Mouse (Mus musculus): ENCODE measurements around the gene Sigirr.

Gene Sigirr

DNA sequence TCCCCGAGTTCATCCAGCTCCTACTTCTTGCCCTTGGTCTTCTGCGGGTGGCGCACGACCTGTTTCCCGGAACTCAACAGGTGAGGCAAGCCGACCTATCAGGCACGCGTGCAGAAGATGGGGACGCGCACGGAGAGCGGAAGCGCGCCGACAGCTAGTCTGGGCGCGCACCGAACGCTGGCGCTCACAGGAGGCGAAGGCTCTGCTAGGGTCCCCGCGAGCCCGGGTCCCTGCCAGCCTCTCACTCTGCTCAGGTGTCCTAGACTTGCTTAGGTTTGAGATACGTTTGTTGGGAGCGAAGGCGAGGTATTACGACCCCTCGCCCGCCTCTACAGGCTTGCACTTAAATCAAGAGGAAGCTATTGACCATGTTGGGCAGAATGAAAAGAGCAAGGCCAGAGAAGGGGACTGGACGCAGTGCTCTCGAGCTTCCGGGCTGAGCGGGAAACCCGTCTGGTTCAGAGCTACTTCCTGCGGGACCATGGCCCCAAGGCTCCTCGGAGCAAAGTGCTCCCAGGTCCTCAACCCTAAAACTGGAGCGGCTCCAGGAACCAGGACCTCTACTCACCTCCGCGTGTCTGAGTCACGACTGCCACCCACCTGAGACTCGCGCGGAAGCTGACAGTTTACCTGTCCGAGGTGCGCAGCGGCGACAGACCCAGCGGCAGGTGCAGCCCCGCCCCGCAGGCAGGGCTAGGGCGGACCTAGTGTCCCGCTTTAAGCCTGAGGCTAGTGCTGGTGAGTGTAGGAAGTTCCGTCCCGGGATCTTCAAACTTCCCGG lies at the start of gene Sigirr:
Sigirr (minus strand) TSS at position 662 of the 781 bp plus-strand sequence.
- no peak for DNase-seq (ENCODE audit: extremely low spot score)

DNA sequence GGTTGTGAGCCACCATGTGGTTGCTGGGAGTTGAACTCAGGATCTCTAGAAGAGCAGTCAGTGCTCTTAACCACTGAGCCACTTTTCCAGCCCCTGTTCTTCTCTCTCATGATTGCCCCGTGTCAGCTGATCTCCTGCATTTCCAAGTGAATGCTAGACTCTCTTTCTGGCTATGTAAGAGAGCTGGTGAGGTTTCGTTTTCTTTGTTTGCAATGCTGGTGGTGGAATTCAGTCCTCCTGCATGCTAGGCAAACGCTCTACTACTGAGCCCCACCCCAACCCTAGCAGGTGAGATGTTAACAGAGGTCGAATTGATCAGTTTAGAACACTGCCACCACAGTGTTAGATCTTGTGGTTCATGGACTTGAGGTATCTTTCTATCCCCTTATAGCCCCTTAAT lies 48.3 kb upstream of the Sigirr start:
- no peak for DNase-seq (ENCODE audit: extremely low spot score)

DNA sequence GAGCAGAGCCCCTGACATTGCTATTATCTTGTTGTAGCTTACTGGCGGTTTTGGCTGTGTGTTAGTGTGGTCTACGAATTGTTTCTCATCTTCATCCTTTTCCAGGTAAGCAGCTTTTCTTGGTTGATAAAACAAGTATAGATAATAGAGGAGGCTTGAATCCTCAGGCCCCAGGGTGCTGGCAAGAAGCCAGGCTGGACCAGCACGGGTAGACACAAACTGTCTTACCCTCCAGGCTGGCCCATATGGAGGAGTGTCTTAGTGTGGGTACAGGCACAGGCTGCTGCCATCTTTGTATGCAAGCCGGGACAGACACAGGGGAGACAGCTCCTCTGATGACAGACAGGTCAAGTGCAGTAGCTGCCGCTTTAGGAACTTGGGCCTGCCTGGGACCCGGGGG lies 46.7 kb upstream of the Sigirr start:
- DNase-seq (ENCODE audit: extremely low spot score), result no peak

DNA sequence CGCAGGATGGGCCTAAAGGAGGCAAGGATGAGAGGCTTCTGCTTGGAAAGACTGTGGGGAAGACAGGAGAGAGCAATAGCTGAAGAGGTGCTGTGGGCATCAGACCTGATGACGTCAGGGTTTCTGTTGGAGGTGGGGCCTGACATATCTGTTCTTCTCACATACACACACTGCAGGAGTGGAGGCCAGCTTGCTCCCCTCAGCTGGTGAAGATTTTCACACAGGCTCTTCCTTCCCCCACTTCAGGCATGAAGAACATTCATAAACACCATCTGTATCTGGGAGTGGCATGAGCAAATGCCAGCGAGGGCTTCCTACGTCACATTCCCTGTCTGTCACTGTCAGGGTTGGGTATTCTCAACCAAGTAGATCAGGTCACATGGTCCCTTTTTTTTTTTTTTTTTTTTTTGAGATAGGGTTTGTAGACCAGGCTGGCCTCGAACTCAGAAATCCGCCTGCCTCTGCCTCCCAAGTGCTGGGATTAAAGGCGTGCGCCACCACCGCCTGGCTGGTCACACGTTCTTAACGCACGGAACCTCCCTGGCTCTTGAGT lies 45.7 kb upstream of the Sigirr start:
- DNase-seq (ENCODE audit: extremely low spot score), result no peak

DNA sequence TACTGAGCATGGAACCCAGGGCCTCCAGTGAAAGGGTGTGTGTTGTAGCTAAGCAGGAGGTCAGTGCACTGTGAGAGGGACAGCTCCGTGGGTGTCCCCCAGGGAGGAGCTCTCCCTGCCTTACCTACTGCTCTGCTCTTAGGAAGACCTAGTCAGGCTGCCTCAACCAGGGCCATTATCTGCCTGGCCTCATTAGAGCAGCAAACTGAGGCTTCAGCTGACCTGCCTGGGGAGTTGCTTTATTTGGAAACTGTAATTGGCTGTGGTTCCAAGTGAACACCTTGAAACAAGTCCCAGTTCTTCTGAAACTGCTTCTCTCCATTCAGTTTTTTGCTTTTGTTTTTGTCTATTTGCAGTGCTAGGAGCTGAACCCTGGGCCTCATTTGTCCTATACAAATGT lies 45.0 kb upstream of the Sigirr start:
- no peak for DNase-seq (ENCODE audit: extremely low spot score)

DNA sequence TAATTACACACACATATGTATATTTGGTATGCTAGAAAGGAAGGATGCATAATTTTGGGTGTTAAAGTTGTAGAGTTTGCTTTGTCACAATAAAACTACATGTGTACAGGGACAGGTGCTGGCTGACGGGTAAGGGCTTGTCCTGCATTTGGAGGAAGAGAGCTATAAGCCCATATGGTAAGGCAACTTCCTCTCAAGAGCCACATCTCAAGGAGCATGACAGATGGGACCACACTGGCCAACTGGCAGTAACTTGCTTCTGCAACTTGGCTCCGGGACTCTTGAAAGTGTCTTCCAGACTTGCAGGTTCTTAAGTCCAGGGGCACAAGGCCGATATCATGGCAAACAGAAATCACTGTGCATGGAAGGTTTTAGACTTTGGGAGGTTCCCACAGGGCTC lies 44.3 kb upstream of the Sigirr start:
- DNase-seq (ENCODE audit: extremely low spot score), result no peak

DNA sequence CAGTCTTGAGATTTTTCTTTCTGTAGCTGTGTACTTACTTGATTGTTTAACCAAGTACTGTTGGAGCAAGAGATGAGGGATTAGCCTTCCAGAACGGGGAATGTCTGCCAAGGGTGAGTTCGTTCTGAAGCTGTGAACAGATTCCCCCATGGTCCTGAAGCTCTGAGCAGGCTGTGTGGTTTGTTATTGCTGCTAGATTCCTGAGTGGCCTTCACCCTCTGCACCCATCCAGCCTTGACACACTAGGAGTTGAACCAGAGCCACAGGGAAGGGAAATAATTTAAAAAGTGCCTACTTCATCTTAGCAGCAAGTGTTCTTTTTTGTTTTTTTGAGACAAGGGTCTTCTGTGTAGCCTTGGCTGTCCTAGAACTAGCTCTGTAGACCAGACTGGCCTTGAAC lies 43.5 kb upstream of the Sigirr start:
- DNase-seq (ENCODE audit: extremely low spot score), result no peak

DNA sequence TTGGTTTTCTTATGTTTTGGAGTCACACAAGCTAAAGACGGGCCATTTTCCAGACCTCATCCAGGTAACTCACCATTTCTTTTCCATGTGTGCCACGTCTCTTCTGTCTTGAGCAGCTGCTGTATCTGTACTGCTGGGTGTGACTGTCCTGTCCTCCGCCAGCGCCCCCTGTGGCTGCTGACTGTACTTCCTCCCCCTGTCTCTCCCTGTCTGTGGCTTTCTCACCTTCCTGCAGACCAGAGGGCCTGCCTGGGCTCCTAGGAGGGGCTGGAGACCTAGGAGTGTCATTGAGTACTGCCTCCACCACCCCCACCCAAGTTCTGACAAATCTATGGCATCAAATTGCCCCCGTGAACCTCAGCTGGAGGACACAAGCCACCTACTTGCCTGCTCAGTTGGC lies 42.7 kb upstream of the Sigirr start:
- DNase-seq (ENCODE audit: extremely low spot score), result peak; percentile 47

DNA sequence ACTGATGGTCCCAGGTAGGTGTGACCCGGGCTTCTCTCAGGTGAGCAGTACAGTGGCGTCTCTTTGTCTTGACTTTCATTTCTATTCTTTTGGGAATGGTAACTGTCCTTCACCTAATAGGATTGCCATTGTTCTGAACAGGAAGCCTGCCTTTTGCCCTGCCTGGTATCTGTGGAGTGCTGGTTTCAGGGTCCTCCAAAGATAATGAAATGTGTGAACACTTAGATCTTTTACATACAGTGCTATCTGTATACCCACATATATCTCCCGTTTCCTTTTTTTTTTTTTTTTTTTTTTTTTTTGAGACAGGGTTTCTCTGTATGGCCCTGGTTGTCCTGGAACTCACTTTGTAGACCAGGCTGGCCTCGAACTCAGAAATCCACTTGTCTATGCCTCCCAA lies 41.0 kb upstream of the Sigirr start:
- DNase-seq (ENCODE audit: extremely low spot score), result no peak

DNA sequence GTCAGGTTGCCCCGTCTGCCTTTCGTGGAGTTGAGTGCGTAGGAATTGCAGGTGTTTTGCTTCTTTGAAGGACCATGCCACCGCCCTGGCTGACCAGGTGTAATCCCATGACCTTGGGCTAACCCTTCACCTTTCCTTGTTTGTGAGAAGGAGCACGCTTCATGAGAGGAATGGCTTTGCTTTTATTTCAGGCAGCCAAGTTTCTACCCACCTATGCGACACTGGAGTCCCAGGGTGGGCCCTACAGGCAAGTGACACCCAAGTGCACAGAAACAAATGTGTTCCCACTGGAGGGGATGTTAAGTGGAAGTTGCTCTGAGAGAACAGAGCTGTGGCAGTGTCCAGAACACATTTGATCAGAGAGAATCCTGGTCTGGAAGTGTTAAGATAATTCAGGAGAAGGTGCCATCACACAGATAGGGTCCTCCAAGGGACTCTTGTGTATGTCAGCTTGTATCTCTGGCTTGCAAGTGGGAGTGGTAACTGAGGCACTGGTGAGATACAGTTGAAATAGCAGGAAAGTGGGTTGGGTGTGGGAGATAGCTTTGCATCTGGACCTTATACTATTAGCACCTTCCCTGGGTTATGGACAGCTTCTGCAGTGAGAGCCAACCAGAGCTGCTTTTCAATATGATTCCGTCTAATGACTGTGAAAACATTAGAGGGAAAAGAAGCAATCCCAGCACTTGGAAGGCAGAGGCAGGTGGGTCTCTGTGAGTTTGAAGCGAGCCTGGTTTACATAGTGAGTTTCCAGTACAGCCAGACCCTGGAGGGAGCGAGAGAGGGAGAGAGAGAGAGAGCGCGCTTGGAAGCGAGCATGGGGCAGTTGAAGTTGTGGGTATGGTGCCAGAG lies 31.8 kb upstream of the Sigirr start:
- no peak for DNase-seq (ENCODE audit: extremely low spot score)

DNA sequence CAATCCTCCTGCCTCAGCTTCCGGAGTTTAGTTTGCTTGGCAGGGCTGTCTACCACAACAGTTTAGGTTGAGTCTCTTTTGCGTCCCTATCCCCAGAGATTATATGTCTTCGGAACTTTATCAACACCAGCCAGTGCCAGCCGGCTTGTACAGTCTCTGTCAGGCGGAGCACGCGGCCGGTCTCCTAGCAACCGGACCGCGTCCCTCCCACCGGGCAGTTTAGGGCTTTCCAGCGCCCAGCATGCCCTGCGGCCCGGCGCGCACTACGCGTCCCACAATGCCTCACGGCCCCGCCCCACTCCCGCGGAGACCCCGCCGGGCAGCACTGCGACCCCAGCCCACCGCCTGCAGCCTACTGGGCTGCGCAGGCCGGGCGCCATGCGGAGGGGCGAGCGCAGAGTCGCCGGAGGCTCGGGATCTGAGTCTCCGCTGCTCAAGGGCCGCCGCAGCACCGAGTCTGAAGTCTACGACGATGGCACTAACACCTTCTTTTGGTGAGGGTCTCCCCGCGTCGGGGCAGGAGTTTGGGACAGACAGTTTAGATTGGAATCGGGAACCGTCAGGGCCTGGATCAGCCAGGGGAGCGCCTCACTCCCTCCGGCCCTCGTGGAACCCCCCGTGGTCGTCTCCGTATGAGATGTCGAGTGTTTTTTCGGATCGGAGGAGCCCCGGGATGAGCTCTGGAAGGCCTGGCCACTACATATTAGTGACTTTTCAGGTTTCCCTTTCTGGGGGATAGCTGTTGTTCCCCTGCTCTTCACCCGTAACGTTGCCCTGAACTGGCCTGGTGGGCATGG lies 30.9 kb upstream of the Sigirr start:
- DNase-seq (ENCODE audit: extremely low spot score), result peak; percentile 94

DNA sequence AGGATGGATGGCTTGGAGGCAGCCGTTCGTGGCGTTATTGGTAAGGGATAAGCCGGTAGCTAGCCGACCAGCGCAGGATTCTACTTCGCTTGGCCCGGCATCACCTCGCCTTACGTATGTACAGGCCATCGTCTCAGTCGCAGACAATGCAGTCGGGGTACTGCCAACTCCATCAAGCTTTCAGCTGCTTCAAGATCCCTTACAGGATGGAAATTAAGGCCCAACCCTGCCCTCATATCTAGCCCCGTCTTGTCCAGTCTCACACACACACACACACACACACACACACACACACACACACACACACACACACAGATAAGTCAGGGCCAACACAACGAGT lies 23.1 kb upstream of the Sigirr start:
- DNase-seq (ENCODE audit: extremely low spot score), result no peak

DNA sequence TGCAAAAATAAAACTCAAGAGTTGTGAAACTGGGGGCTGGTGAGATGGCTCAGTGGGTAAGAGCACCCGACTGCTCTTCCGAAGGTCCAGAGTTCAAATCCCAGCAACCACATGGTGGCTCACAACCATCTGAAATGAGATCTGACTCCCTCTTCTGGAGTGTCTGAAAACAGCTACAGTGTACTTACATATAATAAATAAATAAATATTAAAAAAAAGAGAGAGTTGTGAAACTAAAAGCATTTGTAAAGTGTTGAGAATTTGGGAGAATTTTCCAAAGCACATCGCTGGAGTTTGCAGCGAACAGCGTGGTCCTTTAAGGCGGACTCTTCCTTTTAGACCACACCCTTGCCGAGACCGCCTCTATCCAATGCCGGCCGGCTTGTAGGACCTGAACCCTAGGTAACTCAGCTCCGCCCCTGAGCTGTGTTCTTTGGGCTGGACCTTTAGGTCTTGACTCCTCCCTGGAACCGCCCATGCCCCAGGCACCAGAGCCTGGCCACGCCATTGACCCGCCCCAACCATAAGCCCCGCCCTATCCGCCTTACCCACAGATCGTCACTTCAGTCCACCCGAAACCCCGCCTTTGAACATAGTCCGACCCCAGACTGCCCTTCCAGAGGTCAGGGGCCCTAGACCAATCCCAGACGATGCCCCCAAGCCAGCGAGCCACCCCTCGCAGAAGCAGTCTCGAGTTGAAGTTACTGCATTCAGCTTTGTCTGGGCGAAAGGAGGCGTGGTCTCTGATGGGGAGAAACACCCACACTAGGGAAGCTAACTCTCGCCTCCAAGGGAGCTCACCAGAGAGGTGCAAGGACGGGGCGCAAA lies 22.5 kb upstream of the Sigirr start:
- peak; percentile 99 for DNase-seq (ENCODE audit: extremely low spot score)

DNA sequence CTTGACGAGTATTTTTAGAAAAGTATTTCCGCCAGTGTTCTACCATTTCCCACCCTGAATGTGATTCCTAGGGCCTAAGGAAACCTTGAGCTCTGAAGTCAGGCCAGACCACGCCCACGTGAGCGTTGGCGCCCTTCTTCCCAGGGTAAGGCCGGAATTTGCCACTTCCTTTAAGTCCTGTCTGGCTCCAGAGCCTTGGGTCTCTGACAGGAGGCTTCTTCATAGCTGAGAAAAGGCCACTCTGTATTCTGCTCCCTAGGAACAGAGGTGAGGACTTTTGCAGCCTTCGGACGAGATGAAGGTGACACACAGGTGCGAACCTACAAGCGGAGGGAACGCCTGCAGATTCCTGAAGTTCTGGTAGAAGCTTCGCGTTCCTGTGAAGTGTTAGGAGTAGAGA lies 21.9 kb upstream of the Sigirr start, which contains the start of gene Ptdss2:
Ptdss2 (plus strand) TSS at position 138 of the 400 bp plus-strand sequence.
- DNase-seq (ENCODE audit: extremely low spot score), result peak; percentile 10

DNA sequence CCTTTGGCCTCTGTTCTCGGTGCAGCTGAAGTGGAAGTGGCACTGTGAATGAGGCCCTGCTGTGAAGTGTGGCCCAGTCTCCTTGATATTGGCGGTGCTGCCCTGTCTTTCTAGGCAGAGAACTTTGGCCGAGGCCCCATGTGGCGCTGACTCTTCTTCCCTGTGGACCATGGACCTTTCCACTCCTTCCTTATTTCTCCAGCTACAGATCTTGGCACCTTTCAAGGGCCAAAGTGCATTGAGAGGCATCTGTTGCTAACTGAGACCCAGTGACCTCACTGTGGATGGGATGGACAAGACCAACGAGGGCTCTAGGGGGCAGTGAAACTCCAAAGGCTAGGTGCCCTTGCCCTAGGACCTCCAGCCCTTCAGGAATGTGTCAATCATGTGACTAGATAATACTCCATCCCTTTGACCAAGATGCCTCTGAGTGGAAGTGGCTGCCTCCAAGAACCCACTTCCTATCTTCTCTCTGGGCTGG lies 20.7 kb upstream of the Sigirr start:
- DNase-seq (ENCODE audit: extremely low spot score), result no peak

DNA sequence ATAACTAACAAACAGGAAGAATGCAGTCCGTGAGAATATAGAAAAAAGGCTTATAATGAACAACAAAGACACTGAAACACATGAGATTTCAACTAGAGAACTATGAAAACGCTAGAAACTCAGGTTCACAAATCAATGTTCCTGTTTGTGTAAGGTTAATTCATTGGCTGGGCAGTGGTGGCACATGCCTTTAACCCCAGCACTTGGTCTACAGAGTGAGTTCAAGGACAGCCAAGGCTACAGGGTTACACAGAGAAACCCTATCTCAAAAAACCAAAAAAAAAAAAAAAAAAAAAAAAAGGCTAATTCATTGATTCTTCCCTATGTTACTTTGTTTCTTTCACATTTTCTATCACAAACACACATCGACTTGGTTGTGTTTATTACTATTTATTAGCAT lies 20.2 kb upstream of the Sigirr start:
- DNase-seq (ENCODE audit: extremely low spot score), result no peak

DNA sequence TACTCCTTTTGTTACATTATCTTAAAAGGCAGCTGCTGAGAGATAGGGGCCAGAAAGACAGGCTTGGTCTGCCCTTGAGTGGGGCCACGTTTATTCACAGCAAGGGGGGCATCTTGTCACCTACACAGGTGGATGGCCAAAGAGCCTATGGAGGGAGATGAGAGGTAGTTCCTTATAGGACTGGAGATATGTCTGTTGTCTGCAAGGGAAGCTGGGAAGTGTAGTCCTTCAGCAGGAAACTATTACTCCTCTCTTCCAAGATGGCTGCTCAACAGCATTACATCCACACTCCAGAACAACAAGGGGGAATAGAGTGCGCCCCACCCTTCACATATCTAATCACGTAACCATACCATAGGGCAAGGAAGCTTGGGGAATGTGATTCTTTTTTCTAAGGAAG lies 19.1 kb upstream of the Sigirr start:
- DNase-seq (ENCODE audit: extremely low spot score), result no peak

DNA sequence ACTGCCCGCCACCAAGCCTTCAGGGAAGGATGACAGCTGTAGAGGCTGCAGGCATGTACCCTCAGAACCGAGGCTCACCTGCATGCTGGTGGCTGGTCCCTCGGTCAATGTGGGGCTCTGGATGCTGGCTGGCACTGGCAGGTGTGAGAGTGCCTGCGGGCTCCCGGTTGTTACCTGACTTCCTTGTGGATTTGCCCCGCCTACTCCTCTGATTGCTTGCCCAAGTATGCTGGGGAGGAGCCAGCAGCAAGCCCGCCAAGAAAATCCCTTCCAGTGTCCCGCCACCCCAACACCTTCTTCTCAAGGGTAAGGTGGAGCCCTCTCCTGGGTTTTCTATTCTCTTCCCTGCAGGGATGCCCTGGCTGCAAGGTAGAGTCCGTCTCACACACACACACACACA lies 17.3 kb upstream of the Sigirr start, which contains the start of gene Ano9:
Ano9 (minus strand) TSS at position 171 of the 400 bp plus-strand sequence.
- DNase-seq (ENCODE audit: extremely low spot score), result no peak

DNA sequence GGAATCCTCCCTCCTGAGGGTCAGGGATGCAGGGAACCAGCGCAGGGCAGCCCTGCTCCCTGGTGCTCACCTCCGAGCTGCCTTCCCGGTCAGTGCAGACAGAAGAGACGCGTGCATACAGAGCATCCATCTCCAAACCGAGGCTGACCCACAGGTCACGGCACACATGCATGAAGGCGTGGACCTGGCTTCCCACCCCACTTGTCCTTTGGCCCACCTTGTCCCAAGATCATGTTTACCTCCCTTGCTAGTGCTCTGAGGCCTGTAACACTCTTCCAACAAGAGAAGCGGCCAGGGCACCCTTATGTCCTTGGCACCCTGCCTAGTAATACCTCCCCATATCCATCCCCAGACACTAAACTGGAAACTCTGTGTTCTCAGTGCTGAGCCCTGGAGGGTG lies 15.5 kb upstream of the Sigirr start:
- DNase-seq (ENCODE audit: extremely low spot score), result no peak

DNA sequence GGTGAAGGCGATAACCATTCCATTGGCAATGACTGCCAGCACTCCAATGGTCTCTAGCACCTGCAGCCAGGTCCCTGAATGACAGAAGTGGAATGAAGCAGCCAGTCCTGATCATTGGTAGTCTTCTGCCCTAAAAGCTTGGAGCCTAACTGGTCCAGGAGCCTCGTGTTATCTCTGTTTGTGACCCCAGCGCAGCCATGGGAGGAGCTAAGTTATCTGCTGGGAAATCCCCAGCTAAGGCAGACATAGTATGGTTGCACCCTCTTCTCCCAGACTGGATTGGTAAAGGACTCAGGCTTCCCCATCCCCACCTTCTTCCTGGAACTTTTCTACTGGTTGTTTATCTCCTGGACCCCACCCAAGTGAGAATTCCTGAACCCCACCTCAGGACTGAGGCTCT lies 2.8 kb upstream of the Sigirr start:
- no peak for DNase-seq (ENCODE audit: extremely low spot score)

DNA sequence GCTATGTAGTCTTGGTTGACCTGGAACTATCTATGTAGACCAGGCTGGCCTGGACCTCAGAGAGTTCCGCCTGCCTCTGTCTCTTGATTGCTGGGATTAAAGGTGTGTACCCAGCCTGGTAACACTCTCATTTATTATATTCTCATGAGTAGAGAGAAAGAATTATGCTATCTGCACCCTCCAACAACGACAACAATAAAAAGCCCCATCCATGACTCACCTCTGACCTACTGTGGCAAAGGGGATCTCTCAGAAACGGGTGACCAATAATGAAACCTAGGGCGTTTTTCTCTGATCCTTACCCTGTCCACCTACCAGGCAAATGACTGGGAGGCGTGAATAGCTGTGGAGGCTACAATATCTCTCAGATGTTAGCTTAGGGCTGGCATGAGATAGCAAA lies 3.2 kb downstream of the Sigirr start:
- no peak for DNase-seq (ENCODE audit: extremely low spot score)

Data from embryo, embryonic 9.5 days (tissue).